ENCODE assay signal across 28 mouse cellular contexts in genomic region chr3:83699751-83700150, GRCm38 (mm10).
DNase-seq lines count a peak whose midpoint lies in the region; ATAC-seq and TF ChIP-seq lines count a peak whose summit lies in the region.
"Had no signal": no experiment of that assay in that cellular context is flagged by ENCODE, and none has a peak within 500 bp of the region (broad histone marks: within the 10 kb centered on the region; RNA-seq: fewer than 3 reads in every experiment).

No protein-coding gene starts in this region.

- WGBS in heart, adult 2 months, result 72% methylated on average over 3 of the region's 3 CpGs
- WGBS in intestine, embryonic 16.5 days, result 86% methylated on average over 3 of the region's 3 CpGs

- H3K4me1 ChIP-seq in heart, adult 2 months (ENCODE audit: control insufficient read depth, insufficient read depth, low read length), result no peaks in the 10 kb centered on the region
- H3K4me1 ChIP-seq in intestine, embryonic 16.5 days (ENCODE audit: control insufficient read depth, insufficient read depth, low read length), result no peaks in the 10 kb centered on the region
- H3K4me1 ChIP-seq: forebrain, embryonic 13.5 days; heart, embryonic 10.5 days; heart, embryonic 15.5 days; intestine, embryonic 15.5 days; limb, embryonic 12.5 days; liver, embryonic 15.5 days; midbrain, embryonic 12.5 days; neural tube, embryonic 15.5 days; stomach, embryonic 15.5 days had no signal

- ATAC-seq in intestine, embryonic 16.5 days, result no peak
- ATAC-seq: activated CD4-positive, CD25-positive, alpha-beta regulatory T cell, adult 4 months; CD4-positive, CD25-positive, alpha-beta regulatory T cell, adult 4 months; forebrain, embryonic 13.5 days; hindbrain, embryonic 16.5 days; intestine, embryonic 15.5 days had no signal

- TF ChIP-seq CTCF in heart, adult 2 months (IDR thresholded peaks at IDR 0.05), result no peak

- TF ChIP-seq EP300 in heart, adult 2 months (IDR thresholded peaks at IDR 0.05; ENCODE audit: insufficient read depth, low read depth, low read length), result no peak

- no peaks in the 10 kb centered on the region for H3K9me3 ChIP-seq in intestine, embryonic 16.5 days (ENCODE audit: control insufficient read depth, low read length)
- H3K9me3 ChIP-seq: forebrain, embryonic 13.5 days; heart, embryonic 10.5 days; heart, embryonic 15.5 days; intestine, embryonic 15.5 days; limb, embryonic 12.5 days; liver, embryonic 15.5 days; megakaryocyte, embryonic 14.5 days; midbrain, embryonic 12.5 days; neural tube, embryonic 15.5 days; stomach, embryonic 15.5 days had no signal

- H3K27me3 ChIP-seq in heart, adult 2 months (ENCODE audit: control insufficient read depth, insufficient read depth, low read length), result no peaks in the 10 kb centered on the region
- no peaks in the 10 kb centered on the region for H3K27me3 ChIP-seq in intestine, embryonic 16.5 days (replicated peaks; ENCODE audit: control insufficient read depth, insufficient read depth, low read length)
- H3K27me3 ChIP-seq: forebrain, embryonic 13.5 days; heart, embryonic 15.5 days; intestine, embryonic 15.5 days; limb, embryonic 12.5 days; liver, embryonic 15.5 days; midbrain, embryonic 12.5 days; neural tube, embryonic 15.5 days; stomach, embryonic 15.5 days had no signal

- no peak for TF ChIP-seq POLR2A in heart, adult 2 months (IDR thresholded peaks at IDR 0.05; ENCODE audit: insufficient read depth, low read depth, low read length)

- no peaks in the 10 kb centered on the region for H3K36me3 ChIP-seq in heart, adult 2 months (ENCODE audit: control insufficient read depth, insufficient read depth, low read length)
- no peaks in the 10 kb centered on the region for H3K36me3 ChIP-seq in intestine, embryonic 16.5 days (ENCODE audit: control insufficient read depth, insufficient read depth, low read length)
- H3K36me3 ChIP-seq: heart, embryonic 10.5 days; heart, embryonic 15.5 days; intestine, embryonic 15.5 days; limb, embryonic 12.5 days; liver, embryonic 15.5 days; midbrain, embryonic 12.5 days; neural tube, embryonic 15.5 days; stomach, embryonic 15.5 days had no signal

- H3K79me2 ChIP-seq in heart, adult 2 months (replicated peaks; ENCODE audit: control insufficient read depth, insufficient read depth, low read length), result no peaks in the 10 kb centered on the region

- peak; percentile 80 for DNase-seq in heart, adult 11 months
- DNase-seq in heart, adult 2 months, result no peak
- DNase-seq in lung, postnatal 36 days, result peak; percentile 22
- DNase-seq in lung, postnatal 14 days, result no peak
- peak; percentile 49 for DNase-seq in adrenal gland, postnatal 14 days
- DNase-seq in left cerebral cortex, postnatal 36 days (ENCODE audit: low spot score in 2 of 2), result no peak
- no peak for DNase-seq in c-Kit-positive CD71-positive TER-119-positive erythroid progenitor cells, embryonic 14.5 days (ENCODE audit: low spot score)
- DNase-seq: cerebellum, adult 2 months; cerebellum, postnatal 14 days; gastrocnemius, postnatal 10 days; kidney, adult 8-10 months; right cerebral cortex, postnatal 25 days; thymus, postnatal 14 days had no signal

- no peak overlapping the region for H3K9ac ChIP-seq in heart, adult 2 months (ENCODE audit: low read depth, low read length)
- no peak overlapping the region for H3K9ac ChIP-seq in intestine, embryonic 16.5 days (ENCODE audit: low read depth, low read length)
- H3K9ac ChIP-seq: forebrain, embryonic 13.5 days; heart, embryonic 15.5 days; intestine, embryonic 15.5 days; limb, embryonic 12.5 days; liver, embryonic 15.5 days; midbrain, embryonic 12.5 days; neural tube, embryonic 15.5 days; stomach, embryonic 15.5 days had no signal

- intact Hi-C loops in heart, adult 2 months (cut with DNase I), result loop anchor here (5.0 to 10.0 kb wide), 4 partner anchors 53 to 412 kb away; no protein-coding TSS in a partner anchor
- intact Hi-C loops in left cerebral cortex, postnatal 36 days (cut with DNase I), result no loop called here

- no peak overlapping the region for H3K4me3 ChIP-seq in heart, adult 2 months
- H3K4me3 ChIP-seq in intestine, embryonic 16.5 days (ENCODE audit: low read length), result no peak overlapping the region
- H3K4me3 ChIP-seq: forebrain, embryonic 13.5 days; heart, embryonic 10.5 days; heart, embryonic 15.5 days; intestine, embryonic 15.5 days; limb, embryonic 12.5 days; liver, embryonic 15.5 days; megakaryocyte, embryonic 14.5 days; midbrain, embryonic 12.5 days; neural tube, embryonic 15.5 days; stomach, embryonic 15.5 days had no signal

- H3K4me2 ChIP-seq in intestine, embryonic 16.5 days (ENCODE audit: low read depth, low read length), result no peak overlapping the region
- H3K4me2 ChIP-seq: forebrain, embryonic 13.5 days; heart, embryonic 15.5 days; intestine, embryonic 15.5 days; limb, embryonic 12.5 days; liver, embryonic 15.5 days; midbrain, embryonic 12.5 days; neural tube, embryonic 15.5 days; stomach, embryonic 15.5 days had no signal

- no peak overlapping the region for H3K27ac ChIP-seq in heart, adult 2 months
- no peak overlapping the region for H3K27ac ChIP-seq in intestine, embryonic 16.5 days (ENCODE audit: low read length)
- H3K27ac ChIP-seq: forebrain, embryonic 13.5 days; heart, embryonic 10.5 days; heart, embryonic 15.5 days; intestine, embryonic 15.5 days; kidney, postnatal 0 days; limb, embryonic 12.5 days; liver, embryonic 15.5 days; midbrain, embryonic 12.5 days; neural tube, embryonic 15.5 days; stomach, embryonic 15.5 days had no signal

Comparison
In these comparisons a context has a peak if more than half of its experiments do, and no peak if none do; other contexts are left out.
1. DNase-seq: peak in heart, adult 11 months (single experiment), lung, postnatal 36 days (single experiment) and adrenal gland, postnatal 14 days (single experiment); none in heart, adult 2 months (0 of 2), lung, postnatal 14 days (single experiment), left cerebral cortex, postnatal 36 days (0 of 2) and c-Kit-positive CD71-positive TER-119-positive erythroid progenitor cells, embryonic 14.5 days (single experiment).